Mouse (Mus musculus) hindbrain, embryonic 16.5 days (tissue): ENCODE measurements at regions not wholly inside any gene's neighbourhood (a gene's known extent, or its start where the extent isn't known, plus 50 kb on each side); places are given as distances from the start of the nearest gene placed in this dataset.

ENCODE experiments used
- ATAC-seq: fragments of 200-750 bp; cut with Nextera tagmentation; 2 replicates; pipeline ENCODE4 v1.8.0; 2017; ENCODE audit warnings: moderate TSS enrichment, moderate library complexity
- H3K27ac ChIP-seq: fragments of 300-500 bp; sonication (generic); 2 replicates; pipeline ENCODE4 v1.5.1; 2014; ENCODE audit warnings: low read depth, mild to moderate bottlenecking, control low read depth, low read length, moderate library complexity
- H3K27me3 ChIP-seq: fragments of 300-500 bp; sonication (generic); replicated peaks from 2 replicates; pipeline ENCODE4 v1.6.1; 2014; ENCODE audit warnings: low read length; ENCODE audit not compliant: control insufficient read depth, insufficient read depth
- H3K36me3 ChIP-seq: fragments of 300-500 bp; sonication (generic); 2 replicates; pipeline ENCODE4 v1.6.1; 2014; ENCODE audit warnings: mild to moderate bottlenecking, low read length, moderate library complexity, mixed read lengths; ENCODE audit not compliant: control insufficient read depth, insufficient read depth
- H3K4me1 ChIP-seq: fragments of 300-500 bp; sonication (generic); 2 replicates; pipeline ENCODE4 v1.6.1; 2014; ENCODE audit warnings: low read depth, low read length; ENCODE audit not compliant: control insufficient read depth, insufficient read depth
- H3K4me2 ChIP-seq: fragments of 300-500 bp; sonication (generic); 2 replicates; pipeline ENCODE4 v1.6.1; 2014; ENCODE audit warnings: mild to moderate bottlenecking, low read length, control low read depth, moderate library complexity
- H3K4me3 ChIP-seq: fragments of 300-500 bp; sonication (generic); 2 replicates; pipeline ENCODE4 v1.5.1; 2014; ENCODE audit warnings: mild to moderate bottlenecking, low read length, control low read depth, moderate library complexity
- H3K9ac ChIP-seq: fragments of 300-500 bp; sonication (generic); 2 replicates; pipeline ENCODE4 v1.6.1; 2014; ENCODE audit warnings: low read depth, mild to moderate bottlenecking, control low read depth, low read length, moderate library complexity
- H3K9me3 ChIP-seq: fragments of 300-500 bp; sonication (generic); 2 replicates; pipeline ENCODE4 v1.6.1; 2014; ENCODE audit warnings: mild to moderate bottlenecking, low read length, moderate library complexity; ENCODE audit not compliant: control insufficient read depth
- WGBS: fragments of 180-500 bp; shearing (Covaris S2); extraction: QIAGEN DNeasy Blood & Tissue Kit; methylation state at CpG from one replicate; pipeline ENCODE4 v1.1.7; 2014; 5-methylcytosine and 5-hydroxymethylcytosine counted together

DNA sequence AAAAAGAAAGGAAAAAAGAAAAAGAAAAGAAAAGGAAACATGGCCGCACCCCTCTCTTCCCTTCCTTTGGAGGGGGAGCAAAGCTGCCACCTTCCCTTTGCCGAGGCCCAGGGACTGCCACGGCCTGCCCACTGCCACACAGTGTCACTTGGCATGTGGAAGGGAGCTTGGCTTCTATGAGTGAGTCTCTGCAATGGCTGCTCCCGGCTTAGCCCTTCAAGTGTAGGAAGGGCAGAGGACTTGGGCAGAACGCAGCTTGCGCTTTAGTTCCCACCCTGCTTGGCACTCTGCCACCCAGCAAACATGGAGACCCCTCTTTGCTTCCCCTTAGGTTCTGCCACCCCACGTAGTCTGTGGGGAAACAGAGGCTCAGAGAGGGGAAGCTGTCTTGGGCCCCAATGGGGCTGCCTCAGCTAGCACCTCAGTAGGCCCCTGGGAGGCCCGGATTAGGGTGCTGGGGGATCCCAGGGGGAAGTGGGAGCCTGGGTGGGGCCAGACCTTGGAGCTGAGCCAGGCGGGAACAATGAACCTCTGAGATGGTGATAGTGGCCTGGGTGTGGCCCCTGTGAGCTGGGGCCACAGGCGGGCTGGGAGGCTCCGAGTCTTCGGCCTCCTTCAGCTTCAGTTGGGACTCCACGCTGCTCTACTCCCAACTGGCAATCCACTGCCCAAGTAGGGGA lies 57.7 kb upstream of the Tmem189 start:
- peak overlapping the region; percentile 13; the same call in 1 of the 2 replicates for H3K9ac ChIP-seq
- H3K4me1 ChIP-seq, result peaks cover 8% of the 10 kb centered on the region; the same call in 1 of the 2 replicates
- 56% methylated on average over 13 of the region's 13 CpGs for WGBS
- no peaks in the 10 kb centered on the region for H3K36me3 ChIP-seq
- no peaks in the 10 kb centered on the region for H3K27me3 ChIP-seq
- no peaks in the 10 kb centered on the region for H3K9me3 ChIP-seq
- no peak for ATAC-seq
- H3K4me2 ChIP-seq, result no peak overlapping the region
- H3K27ac ChIP-seq, result peak overlapping the region; percentile 51; the same call in 1 of the 2 replicates
- no peak overlapping the region for H3K4me3 ChIP-seq

DNA sequence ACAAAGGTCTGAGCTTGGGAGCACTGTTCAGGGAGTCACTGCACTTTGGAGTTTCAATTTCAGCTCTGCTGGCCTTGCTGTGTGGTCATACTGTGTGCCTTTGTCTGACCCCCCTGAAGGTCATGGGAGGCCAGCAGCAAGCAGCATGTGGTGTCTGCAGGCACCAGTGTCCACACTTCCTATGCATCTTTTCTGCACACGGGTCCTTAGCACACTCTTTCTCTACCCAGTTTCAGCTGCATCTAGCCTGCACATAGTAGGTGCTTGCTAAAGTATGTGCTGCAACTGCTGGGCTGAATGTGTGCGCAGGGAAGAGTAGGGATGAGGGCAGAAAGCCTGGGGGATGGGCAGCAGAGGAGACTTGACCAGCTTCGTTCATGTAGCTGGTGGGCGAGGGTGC lies 56.7 kb upstream of the Tmem189 start:
- Histone ChIP-seq H3K9ac (no peak overlapping the region), H3K4me3 (no peak overlapping the region), H3K9me3 (no peaks in the 10 kb centered on the region), H3K27ac (no peak overlapping the region), H3K27me3 (no peaks in the 10 kb centered on the region), H3K4me2 (no peak overlapping the region), H3K36me3 (no peaks in the 10 kb centered on the region), H3K4me1 (peaks cover 8% of the 10 kb centered on the region; the same call in 1 of the 2 replicates)
- no peak for ATAC-seq
- WGBS, result 84% methylated on average over 4 of the region's 4 CpGs

DNA sequence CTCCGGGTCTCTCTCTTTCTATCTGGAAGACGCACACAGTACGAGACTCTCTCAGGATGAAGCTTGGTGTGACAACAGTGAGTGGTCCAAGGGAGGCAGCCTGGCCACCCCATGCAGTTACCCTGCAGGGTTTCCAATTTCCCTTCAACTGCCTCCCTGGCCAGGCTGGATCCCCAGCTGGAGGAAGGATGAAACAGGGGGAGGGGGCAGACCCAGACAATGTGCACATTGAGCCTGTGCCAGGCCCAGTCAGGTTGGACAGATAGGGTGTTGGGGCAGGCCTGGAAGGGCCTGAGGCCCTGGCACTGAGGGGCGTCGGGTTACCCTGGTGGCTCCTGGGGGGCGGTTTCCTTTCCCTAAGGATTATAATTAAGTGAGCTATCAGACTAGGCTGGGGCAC lies 55.8 kb upstream of the Tmem189 start:
- no peaks in the 10 kb centered on the region for H3K36me3 ChIP-seq
- H3K27me3 ChIP-seq, result no peaks in the 10 kb centered on the region
- H3K9me3 ChIP-seq, result no peaks in the 10 kb centered on the region
- H3K4me2 ChIP-seq, result no peak overlapping the region
- peaks cover 8% of the 10 kb centered on the region; the same call in 1 of the 2 replicates for H3K4me1 ChIP-seq
- no peak overlapping the region for H3K27ac ChIP-seq
- WGBS, result 62% methylated on average over 6 of the region's 6 CpGs
- no peak overlapping the region for H3K4me3 ChIP-seq
- H3K9ac ChIP-seq, result no peak overlapping the region
- peak; percentile 59; the same call in 1 of the 2 replicates for ATAC-seq

DNA sequence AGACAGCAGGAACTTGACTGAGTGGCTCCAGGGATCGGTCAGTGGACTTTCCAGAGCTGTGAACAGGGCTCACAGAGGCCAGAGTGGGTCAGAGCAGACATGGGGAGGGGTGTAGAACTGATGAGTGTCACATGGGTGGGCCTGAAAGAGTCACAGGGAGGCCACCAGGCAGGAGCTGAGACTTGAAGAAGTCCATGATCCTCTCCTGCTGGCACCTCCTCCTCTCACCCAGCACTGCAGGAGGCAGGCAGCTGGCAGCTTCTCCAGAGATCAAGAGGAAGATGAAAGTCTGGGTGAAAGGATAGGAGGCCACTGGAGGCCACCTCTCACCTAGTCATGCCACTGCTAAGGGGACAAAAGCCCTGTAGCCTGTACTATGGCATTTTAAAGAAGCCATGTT lies 54.5 kb upstream of the Tmem189 start:
- Histone ChIP-seq H3K4me2 (no peak overlapping the region), H3K9me3 (no peaks in the 10 kb centered on the region), H3K27ac (no peak overlapping the region), H3K36me3 (no peaks in the 10 kb centered on the region), H3K9ac (no peak overlapping the region), H3K4me1 (peaks cover 8% of the 10 kb centered on the region; the same call in 1 of the 2 replicates), H3K27me3 (no peaks in the 10 kb centered on the region), H3K4me3 (no peak overlapping the region)
- WGBS, result 61% methylated on average over 1 of the region's 1 CpGs
- no peak for ATAC-seq

GRCm38 (mm10) chr2:167742479-167742878 lies 52.9 kb upstream of the Tmem189 start:
- no peaks in the 10 kb centered on the region for H3K9me3 ChIP-seq
- no peak overlapping the region for H3K9ac ChIP-seq
- no peaks in the 10 kb centered on the region for H3K27me3 ChIP-seq
- 71% methylated on average over 6 of the region's 6 CpGs for WGBS
- no peak overlapping the region for H3K4me3 ChIP-seq
- no peak for ATAC-seq
- no peaks in the 10 kb centered on the region for H3K36me3 ChIP-seq
- H3K27ac ChIP-seq, result no peak overlapping the region
- no peak overlapping the region for H3K4me2 ChIP-seq
- H3K4me1 ChIP-seq, result peaks cover 7% of the 10 kb centered on the region; the same call in 1 of the 2 replicates

DNA sequence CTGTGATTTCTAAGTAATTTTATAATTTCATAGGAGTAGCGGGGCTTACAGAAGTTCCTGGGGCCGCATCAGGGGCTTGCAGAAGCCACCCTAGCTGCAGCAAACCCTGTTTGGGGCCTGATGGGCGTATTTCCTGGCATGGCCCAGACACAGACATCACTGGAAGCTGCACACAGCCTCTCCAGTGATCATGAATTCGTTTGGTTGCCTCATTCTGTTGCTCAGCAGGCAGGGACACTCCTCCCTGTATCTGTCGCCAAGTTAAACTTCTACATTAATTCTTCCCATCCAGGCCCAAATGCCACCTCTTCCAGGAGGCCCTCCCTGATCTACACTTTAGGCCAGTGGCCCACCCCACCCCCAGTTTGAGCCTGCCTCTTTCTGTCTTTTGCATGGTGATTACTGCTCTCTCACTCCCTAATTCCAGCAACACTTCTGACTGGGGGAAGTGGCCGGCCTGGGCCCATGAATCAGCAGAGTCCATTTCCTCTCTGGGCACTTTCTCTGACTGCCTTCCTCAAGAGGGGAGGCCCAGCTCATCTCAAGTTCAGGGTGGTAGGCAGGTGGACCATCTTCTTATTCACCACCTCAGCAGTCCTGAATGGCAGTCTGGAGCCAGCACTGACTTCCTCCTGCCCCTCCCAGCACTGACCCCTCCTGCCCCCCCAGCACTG lies 51.0 kb upstream of the Tmem189 start:
- H3K36me3 ChIP-seq, result no peaks in the 10 kb centered on the region
- 65% methylated on average over 6 of the region's 6 CpGs for WGBS
- no peak overlapping the region for H3K27ac ChIP-seq
- no peaks in the 10 kb centered on the region for H3K9me3 ChIP-seq
- no peak for ATAC-seq
- H3K27me3 ChIP-seq, result no peaks in the 10 kb centered on the region
- H3K4me3 ChIP-seq, result no peak overlapping the region
- H3K9ac ChIP-seq, result no peak overlapping the region
- no peak overlapping the region for H3K4me2 ChIP-seq
- no peaks in the 10 kb centered on the region; the same call in 1 of the 2 replicates for H3K4me1 ChIP-seq
